Mouse (Mus musculus): ENCODE data around the gene Dock2. TPM values are rescaled to one million over a fixed set of nuclear protein-coding genes. Genes with fewer than 3 reads are reported as not detected.

Gene Dock2
- polyA plus RNA-seq, 1 experiment from 2014 or later = 1.2 TPM

DNA sequence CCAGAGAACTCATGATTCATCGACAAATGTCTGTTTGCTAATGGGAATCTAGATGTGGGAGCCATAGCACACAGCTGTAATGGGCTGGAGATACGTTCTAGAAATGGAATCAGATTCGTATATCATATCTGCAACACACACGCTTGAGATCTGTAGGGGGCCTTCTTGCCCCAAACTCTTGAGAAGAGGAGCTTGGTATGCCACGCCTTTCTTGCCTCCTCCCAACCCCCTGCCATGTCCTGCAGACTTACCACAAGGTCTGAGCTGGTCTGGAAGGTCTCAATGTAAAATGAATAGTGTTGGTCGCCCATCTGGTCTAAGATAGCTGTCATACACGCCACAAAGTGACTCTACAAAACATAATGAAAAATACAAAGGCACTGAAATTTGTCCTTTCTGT, 471.5 kb downstream of the Dock2 start:
- Histone ChIP-seq H3K4me1 (0 out of 2 replicates have a peak, but pooled peaks cover 5% of the 10 kb centered on the region), H3K27ac (no peak overlapping the region), H3K9me3 (no peaks in the 10 kb centered on the region), H3K27me3 (ENCODE audit: insufficient read depth, poor library complexity, severe bottlenecking) (no peaks in the 10 kb centered on the region; the same call in 1 of the 2 replicates), H3K36me3 (no peaks in the 10 kb centered on the region), H3K4me3 (no peak overlapping the region)
- no peak for DNase-seq (ENCODE audit: low spot score)
- 73% methylated on average over 7 of the region's 7 CpGs for WGBS

- Histone ChIP-seq H3K27me3 (ENCODE audit: insufficient read depth, poor library complexity, severe bottlenecking) (no peaks in the 10 kb centered on the region), H3K27ac (no peak overlapping the region), H3K4me3 (no peak overlapping the region), H3K4me1 (0 out of 2 replicates have a peak, but pooled peaks cover 5% of the 10 kb centered on the region), H3K36me3 (no peaks in the 10 kb centered on the region), H3K9me3 (no peaks in the 10 kb centered on the region)
- no peak for DNase-seq (ENCODE audit: low spot score)
- WGBS = 60% methylated on average over 5 of the region's 5 CpGs
These were observed 472.0 kb downstream of the Dock2 start for GRCm38 (mm10) chr11:34311717-34312116.

GRCm38 (mm10) chr11:34309360-34309759, 474.3 kb downstream of the Dock2 start:
- Histone ChIP-seq H3K27me3 (ENCODE audit: insufficient read depth, poor library complexity, severe bottlenecking) (no peaks in the 10 kb centered on the region), H3K4me1 (0 out of 2 replicates have a peak, but pooled peaks cover 5% of the 10 kb centered on the region)

GRCm38 (mm10) chr11:34308731-34309130, 475.0 kb downstream of the Dock2 start:
- no peaks in the 10 kb centered on the region for H3K9me3 ChIP-seq
- H3K36me3 ChIP-seq = no peaks in the 10 kb centered on the region
- no peak overlapping the region for H3K27ac ChIP-seq
- WGBS = 89% methylated on average over 3 of the region's 3 CpGs
- H3K4me3 ChIP-seq = no peak overlapping the region
- 0 out of 2 replicates have a peak, but pooled peaks cover 5% of the 10 kb centered on the region for H3K4me1 ChIP-seq
- DNase-seq (ENCODE audit: low spot score) = no peak
- no peaks in the 10 kb centered on the region for H3K27me3 ChIP-seq (ENCODE audit: insufficient read depth, poor library complexity, severe bottlenecking)

More at GRCm38 (mm10) chr11:34309360-34309759, 474.3 kb downstream of the Dock2 start:
- Histone ChIP-seq H3K36me3 (no peaks in the 10 kb centered on the region), H3K27ac (no peak overlapping the region), H3K9me3 (no peaks in the 10 kb centered on the region), H3K4me3 (no peak overlapping the region)
- DNase-seq (ENCODE audit: low spot score) = no peak
- WGBS = 67% methylated on average over 2 of the region's 2 CpGs

GRCm38 (mm10) chr11:34306231-34306630, 477.5 kb downstream of the Dock2 start:
- Histone ChIP-seq H3K27ac (no peak overlapping the region), H3K4me1 (no peaks in the 10 kb centered on the region), H3K9me3 (no peaks in the 10 kb centered on the region), H3K4me3 (no peak overlapping the region), H3K36me3 (no peaks in the 10 kb centered on the region), H3K27me3 (ENCODE audit: insufficient read depth, poor library complexity, severe bottlenecking) (no peaks in the 10 kb centered on the region)
- DNase-seq (ENCODE audit: low spot score) = no peak
- WGBS = 78% methylated on average over 3 of the region's 3 CpGs

GRCm38 (mm10) chr11:34300064-34300463, 483.6 kb downstream of the Dock2 start:
- H3K4me3 ChIP-seq = no peak overlapping the region
- no peaks in the 10 kb centered on the region for H3K27me3 ChIP-seq (ENCODE audit: insufficient read depth, poor library complexity, severe bottlenecking)
- H3K4me1 ChIP-seq = peaks cover 6% of the 10 kb centered on the region; the same call in 1 of the 2 replicates
- DNase-seq (ENCODE audit: low spot score) = no peak
- H3K9me3 ChIP-seq = no peaks in the 10 kb centered on the region
- 79% methylated on average over 7 of the region's 7 CpGs for WGBS
- no peaks in the 10 kb centered on the region for H3K36me3 ChIP-seq
- no peak overlapping the region for H3K27ac ChIP-seq

GRCm38 (mm10) chr11:34299550-34299949, 484.1 kb downstream of the Dock2 start:
- Histone ChIP-seq H3K4me3 (no peak overlapping the region), H3K36me3 (no peaks in the 10 kb centered on the region), H3K27ac (no peak overlapping the region), H3K27me3 (ENCODE audit: insufficient read depth, poor library complexity, severe bottlenecking) (no peaks in the 10 kb centered on the region), H3K4me1 (peaks cover 6% of the 10 kb centered on the region; the same call in 1 of the 2 replicates), H3K9me3 (no peaks in the 10 kb centered on the region)
- 68% methylated on average over 1 of the region's 1 CpGs for WGBS
- DNase-seq (ENCODE audit: low spot score) = no peak

DNA sequence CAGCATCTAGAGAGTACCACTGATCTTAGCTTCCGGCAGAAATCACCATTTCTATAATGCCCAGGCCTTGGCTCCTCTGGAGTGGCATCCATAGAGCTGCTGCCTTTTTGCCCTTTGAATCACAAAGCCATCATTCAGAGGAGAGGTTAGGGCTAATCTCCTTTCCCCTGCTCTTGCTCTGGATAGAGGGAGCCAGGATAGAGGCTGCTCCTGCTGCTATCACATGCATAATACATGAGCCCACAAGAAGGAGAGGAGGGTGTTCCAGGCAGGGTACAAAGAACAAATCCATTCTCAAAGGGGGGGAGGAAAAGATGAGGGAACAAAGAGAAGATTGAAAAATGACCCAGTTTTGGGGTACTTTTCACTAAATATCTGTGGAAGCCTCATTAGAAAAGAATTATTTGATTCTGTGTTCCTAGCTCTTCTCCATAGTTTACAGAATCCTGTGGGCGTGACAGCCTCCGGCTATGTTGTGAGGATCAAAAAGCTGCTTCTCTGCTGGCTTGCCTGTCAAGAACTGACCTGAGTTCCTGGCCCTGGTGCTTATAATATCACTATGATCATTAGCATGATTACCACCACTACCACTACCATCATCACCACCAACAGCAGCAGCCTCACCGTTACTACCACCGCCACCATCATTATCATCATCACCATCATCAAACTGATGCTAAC, 485.9 kb downstream of the Dock2 start:
- no peaks in the 10 kb centered on the region for H3K27me3 ChIP-seq (ENCODE audit: insufficient read depth, poor library complexity, severe bottlenecking)
- H3K4me3 ChIP-seq = no peak overlapping the region
- H3K9me3 ChIP-seq = no peaks in the 10 kb centered on the region
- H3K36me3 ChIP-seq = no peaks in the 10 kb centered on the region
- no peak for DNase-seq (ENCODE audit: low spot score)
- peaks cover 6% of the 10 kb centered on the region; the same call in 1 of the 2 replicates for H3K4me1 ChIP-seq
- 82% methylated on average over 5 of the region's 5 CpGs for WGBS
- no peak overlapping the region for H3K27ac ChIP-seq

GRCm38 (mm10) chr11:34291304-34291703, 492.4 kb downstream of the Dock2 start:
- Histone ChIP-seq H3K4me3 (no peak overlapping the region), H3K36me3 (no peaks in the 10 kb centered on the region), H3K4me1 (no peaks in the 10 kb centered on the region), H3K9me3 (no peaks in the 10 kb centered on the region), H3K27me3 (ENCODE audit: insufficient read depth, poor library complexity, severe bottlenecking) (no peaks in the 10 kb centered on the region), H3K27ac (no peak overlapping the region)
- 76% methylated on average over 3 of the region's 3 CpGs for WGBS
- DNase-seq (ENCODE audit: low spot score) = no peak

DNA sequence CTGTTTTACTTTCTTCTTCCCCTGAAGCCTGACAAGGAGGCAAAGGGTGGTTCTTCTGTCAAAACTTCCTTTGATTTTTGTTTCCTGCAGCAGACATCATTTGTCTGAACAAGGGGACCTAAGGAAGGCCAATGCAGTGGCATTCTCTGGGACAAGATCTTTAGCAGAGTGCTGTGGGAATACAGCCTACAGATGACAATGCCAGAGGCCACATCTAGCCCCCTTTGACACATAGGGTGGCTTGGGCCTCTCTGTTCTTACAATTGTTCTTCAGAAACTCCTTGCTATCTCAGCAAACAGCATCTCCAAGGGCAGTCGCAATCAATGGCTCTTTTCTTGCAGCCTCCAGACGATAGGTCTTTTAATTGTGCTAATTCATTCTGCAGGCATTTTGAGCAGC, 493.0 kb downstream of the Dock2 start:
- H3K27me3 ChIP-seq (ENCODE audit: insufficient read depth, poor library complexity, severe bottlenecking) = no peaks in the 10 kb centered on the region
- WGBS = 45% methylated on average over 2 of the region's 2 CpGs
- H3K4me1 ChIP-seq = no peaks in the 10 kb centered on the region
- H3K36me3 ChIP-seq = no peaks in the 10 kb centered on the region
- DNase-seq (ENCODE audit: low spot score) = no peak
- no peaks in the 10 kb centered on the region for H3K9me3 ChIP-seq
- H3K4me3 ChIP-seq = no peak overlapping the region
- H3K27ac ChIP-seq = no peak overlapping the region

- H3K4me3 ChIP-seq = no peak overlapping the region
- 47% methylated on average over 4 of the region's 4 CpGs for WGBS
- no peak overlapping the region for H3K27ac ChIP-seq
- no peaks in the 10 kb centered on the region for H3K36me3 ChIP-seq
- no peaks in the 10 kb centered on the region for H3K9me3 ChIP-seq
- DNase-seq (ENCODE audit: low spot score) = no peak
- H3K4me1 ChIP-seq = no peaks in the 10 kb centered on the region
- no peaks in the 10 kb centered on the region for H3K27me3 ChIP-seq (ENCODE audit: insufficient read depth, poor library complexity, severe bottlenecking)
These were observed 493.4 kb downstream of the Dock2 start for GRCm38 (mm10) chr11:34290265-34290664.

GRCm38 (mm10) chr11:34284124-34284808, 499.4 kb downstream of the Dock2 start:
- 54% methylated on average over 13 of the region's 13 CpGs for WGBS
- no peaks in the 10 kb centered on the region for H3K9me3 ChIP-seq

DNA sequence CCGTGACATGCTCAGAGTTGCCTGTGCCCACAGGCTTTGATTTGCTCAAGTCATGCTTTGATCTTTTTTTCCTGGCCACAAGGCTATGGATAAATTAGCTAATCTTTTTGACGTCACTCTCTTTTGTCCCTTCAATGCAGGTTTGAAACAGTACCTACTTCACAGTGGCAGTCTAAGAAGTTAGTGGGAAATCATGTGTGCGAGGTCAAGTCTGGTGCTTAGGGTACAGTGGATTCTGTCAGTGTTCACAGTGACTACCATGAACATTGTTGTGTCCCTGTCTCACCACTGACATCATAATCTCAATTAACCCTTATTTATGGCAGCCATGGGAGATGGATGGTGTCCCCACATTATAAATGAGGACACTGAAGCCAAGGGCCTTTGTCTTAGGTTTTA, 506.6 kb downstream of the Dock2 start:
- H3K4me1 ChIP-seq = no peaks in the 10 kb centered on the region
- no peaks in the 10 kb centered on the region for H3K36me3 ChIP-seq
- H3K27me3 ChIP-seq (ENCODE audit: insufficient read depth, poor library complexity, severe bottlenecking) = no peaks in the 10 kb centered on the region; the same call in 1 of the 2 replicates
- H3K9me3 ChIP-seq = no peaks in the 10 kb centered on the region
- no peak overlapping the region for H3K4me3 ChIP-seq
- 72% methylated on average over 3 of the region's 3 CpGs for WGBS
- DNase-seq (ENCODE audit: low spot score) = no peak
- H3K27ac ChIP-seq = no peak overlapping the region

More at GRCm38 (mm10) chr11:34284124-34284808, 499.4 kb downstream of the Dock2 start:
- Histone ChIP-seq H3K4me3 (no peak overlapping the region), H3K36me3 (no peaks in the 10 kb centered on the region), H3K27ac (no peak overlapping the region), H3K27me3 (ENCODE audit: insufficient read depth, poor library complexity, severe bottlenecking) (peaks cover 9% of the 10 kb centered on the region; the same call in 1 of the 2 replicates), H3K4me1 (no peaks in the 10 kb centered on the region)
- no peak for DNase-seq (ENCODE audit: low spot score)
